Mouse (Mus musculus): Measurements from ENCODE around the gene Tssk6. TPM values are rescaled to one million over a fixed set of nuclear protein-coding genes. Genes with fewer than 3 reads are reported as not detected.
A peak's percentile ranks its signal among the peaks of the same experiment; 100 is the strongest.

The Tssk6 gene
- total RNA-seq, 1 experiment from 2014 or later, result 0.95 TPM

DNA sequence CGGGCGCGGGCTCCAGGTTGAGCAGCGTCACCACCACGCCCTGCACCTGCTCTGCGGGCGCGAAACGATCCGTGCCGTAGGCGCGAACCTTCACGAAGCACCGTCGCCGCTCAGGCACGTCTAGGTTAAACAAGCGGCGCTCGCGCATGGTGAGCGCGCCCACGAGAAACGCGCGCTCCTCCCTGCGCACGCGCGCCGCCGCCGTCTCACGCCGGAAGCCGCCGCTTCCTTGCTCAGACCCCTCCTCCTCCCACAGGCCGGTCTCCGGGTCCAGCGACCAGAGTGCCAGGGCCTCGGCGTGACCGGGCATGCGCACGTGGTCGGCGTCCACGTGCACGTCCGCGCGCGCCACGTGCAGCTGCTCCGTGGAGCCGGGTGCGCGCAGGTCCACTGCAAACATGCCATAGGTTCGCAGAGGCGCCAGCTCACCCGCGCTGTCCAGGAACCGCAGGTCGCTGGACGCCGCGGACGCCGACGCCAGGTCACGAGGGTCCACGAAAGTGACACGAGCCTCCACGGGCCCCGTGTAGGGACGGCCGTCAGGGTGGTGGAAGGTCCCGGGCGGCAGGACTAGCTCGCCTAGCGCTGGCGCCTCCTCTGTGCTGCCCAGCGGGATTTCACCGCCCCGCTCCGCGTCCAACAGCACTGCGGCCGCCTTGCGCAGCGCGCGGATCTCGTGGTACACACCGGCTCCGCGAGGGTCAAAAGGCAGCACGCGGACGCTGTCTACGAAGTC is 19.8 kb upstream of the Tssk6 start:
- ATAC-seq (replicated peaks; ENCODE audit: insufficient number of reproducible peaks, low FRiP score, low TSS enrichment, poor library complexity, severe bottlenecking), result no peak

DNA sequence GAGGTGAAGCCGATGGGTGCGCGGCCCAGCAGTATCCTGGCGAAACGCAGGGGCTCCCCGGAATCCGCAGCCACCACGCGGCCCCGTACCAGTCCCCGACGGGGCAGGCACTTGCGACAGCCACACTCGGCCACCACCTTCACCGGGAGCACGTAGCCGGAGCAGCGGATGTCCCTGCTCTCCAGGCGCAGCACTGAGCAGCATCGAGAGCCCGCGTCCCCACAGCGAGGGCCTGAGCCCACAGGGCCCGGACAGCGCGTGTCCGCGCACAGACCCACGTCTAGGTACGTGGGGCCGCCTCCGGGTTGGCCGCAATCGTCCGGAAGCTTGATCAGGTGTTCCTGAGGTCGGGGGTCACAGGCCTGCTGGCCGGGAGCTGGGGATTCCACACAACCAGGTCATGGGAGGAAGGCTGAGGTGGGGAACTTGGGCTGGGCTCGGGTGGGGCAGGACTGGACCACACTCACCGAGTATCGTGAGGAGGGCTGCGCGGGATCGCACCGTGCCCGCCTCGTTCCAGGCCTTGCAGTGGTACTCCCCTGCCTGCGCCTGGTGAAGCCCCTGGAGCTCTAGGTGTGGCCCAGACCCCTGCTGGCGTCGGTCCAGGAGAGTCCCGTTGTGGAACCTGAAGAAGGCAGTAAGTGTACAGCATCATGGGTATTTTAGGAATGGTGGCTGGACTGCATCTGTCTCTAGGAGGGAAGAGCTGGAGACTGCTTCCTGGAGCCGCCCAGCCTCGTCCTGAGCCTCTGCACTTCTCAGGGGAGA is 19.0 kb upstream of the Tssk6 start:
- no peak for ATAC-seq (replicated peaks; ENCODE audit: insufficient number of reproducible peaks, low FRiP score, low TSS enrichment, poor library complexity, severe bottlenecking)

DNA sequence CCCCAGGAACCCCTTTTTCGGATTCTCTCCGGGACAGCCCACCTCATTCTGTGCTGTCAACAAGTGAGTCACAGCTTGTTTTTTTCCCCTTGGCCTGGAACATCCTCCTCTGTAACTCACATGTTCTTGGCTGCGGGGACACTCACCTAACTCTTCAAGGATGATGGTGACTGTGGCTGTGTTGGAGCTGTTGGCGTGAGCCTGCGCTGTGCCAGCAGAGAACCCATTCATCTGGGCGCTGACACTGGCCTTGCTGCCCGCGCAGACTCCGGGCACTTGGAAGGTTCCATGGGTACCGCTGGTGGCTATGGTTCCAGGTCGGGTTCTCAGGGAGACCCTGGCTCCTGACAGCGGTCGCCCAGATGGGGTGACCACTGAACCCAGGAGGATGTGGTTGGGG is 17.8 kb upstream of the Tssk6 start:
- ATAC-seq (replicated peaks; ENCODE audit: insufficient number of reproducible peaks, low FRiP score, low TSS enrichment, poor library complexity, severe bottlenecking), result no peak

DNA sequence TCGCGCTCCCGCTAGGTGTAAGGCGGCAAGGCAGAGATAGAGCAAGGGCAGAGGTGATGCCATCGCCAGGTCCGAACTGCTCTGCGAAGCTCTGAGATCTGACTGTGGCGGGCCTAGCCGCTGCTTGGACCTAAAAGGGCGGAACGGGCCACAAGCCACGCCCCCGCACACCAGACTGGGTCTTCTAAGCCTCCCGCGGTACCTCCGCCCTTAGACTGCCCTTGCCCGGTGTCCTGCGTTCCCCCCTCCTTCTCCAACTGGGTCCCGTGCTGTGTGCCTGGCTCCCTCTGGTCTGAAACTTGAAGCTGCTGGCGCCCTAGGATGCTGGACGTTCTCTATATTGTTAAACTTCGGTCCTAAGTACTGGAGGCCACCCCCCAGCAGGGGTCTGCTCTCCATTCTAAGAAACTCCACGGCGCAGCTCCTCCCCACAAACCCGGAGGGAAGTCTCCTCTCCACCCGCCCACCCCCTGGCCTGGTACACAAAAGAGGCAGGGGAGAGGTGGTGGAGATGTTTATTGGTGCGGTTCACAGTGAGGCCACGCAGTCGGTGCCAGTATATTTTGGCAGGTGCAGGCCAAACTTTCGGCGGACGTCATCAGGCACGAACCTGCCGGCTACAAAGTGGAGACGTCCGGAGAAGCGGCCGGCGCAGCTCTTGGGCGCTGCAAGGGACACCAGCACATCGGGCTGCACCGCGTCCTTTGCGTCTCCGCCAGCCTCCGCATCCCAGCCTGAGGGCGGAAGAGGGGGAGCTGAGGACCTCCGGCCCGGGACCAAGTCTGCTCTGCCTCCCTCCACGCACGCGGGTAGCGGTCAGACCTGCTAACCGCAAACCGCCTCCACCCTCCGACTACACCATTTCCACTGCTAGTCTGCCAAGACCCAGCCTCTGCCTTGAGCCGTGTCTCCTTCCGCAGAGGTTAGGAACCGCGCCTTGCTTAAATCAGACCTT is 14.4 kb upstream of the Tssk6 start, which contains the start of gene Cilp2:
Gene Cilp2, minus strand, starts transcription at position 399 of the 955 bp plus-strand sequence.
- 0 out of 2 replicates have a peak, but pooled peaks have one; percentile 16 for ATAC-seq (replicated peaks; ENCODE audit: insufficient number of reproducible peaks, low FRiP score, low TSS enrichment, poor library complexity, severe bottlenecking)

DNA sequence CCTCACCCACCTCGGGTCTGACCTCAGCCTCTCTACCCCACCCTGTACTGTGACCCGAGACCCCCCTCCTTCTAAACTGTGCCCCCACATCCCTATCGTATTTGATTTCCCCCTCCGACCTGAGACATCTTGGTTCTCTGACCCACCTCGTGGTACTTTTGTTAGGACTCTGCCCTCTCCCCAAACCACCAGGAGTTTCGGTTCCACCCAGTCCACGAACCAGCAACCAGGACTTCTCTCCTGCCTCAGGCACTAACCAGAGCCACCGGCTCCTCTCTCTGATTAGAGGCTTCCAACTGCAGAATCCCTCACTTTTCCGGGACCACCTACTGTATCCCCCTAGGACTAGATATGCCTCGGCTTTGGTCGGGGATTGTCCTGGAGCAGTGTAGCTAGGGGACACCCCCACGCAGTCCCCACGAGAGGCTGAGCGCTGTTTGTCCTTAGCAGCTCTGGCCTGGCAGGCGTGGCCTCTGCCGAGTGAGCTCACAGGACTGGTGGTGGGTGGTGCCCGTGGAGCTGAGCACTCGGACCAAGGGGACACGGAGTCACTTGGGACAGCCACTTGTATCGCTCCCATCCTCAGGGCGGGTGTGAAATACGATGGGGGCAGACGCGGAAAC is 13.6 kb upstream of the Tssk6 start:
- ATAC-seq (replicated peaks; ENCODE audit: insufficient number of reproducible peaks, low FRiP score, low TSS enrichment, poor library complexity, severe bottlenecking), result no peak

DNA sequence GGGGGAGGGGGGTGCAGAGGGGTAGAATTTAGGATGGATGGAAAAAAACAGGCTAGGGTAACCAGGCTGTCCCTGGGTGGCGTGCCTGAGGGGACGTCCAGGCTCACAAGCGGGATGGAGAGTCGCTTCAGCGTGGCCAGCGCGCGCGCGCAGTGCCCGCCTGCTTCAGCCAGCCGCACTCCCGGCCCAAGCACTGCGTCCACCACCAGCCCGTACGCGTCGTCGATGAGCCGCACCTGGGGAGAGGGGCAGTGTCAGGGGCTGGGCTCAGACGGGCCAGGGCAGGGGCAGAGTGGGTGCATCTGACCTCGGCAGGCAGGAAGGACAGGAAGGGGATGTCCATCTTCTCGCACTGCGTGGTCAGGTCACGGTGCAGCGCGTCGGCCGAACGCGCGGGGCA is 13.1 kb upstream of the Tssk6 start:
- no peak for ATAC-seq (replicated peaks; ENCODE audit: insufficient number of reproducible peaks, low FRiP score, low TSS enrichment, poor library complexity, severe bottlenecking)

DNA sequence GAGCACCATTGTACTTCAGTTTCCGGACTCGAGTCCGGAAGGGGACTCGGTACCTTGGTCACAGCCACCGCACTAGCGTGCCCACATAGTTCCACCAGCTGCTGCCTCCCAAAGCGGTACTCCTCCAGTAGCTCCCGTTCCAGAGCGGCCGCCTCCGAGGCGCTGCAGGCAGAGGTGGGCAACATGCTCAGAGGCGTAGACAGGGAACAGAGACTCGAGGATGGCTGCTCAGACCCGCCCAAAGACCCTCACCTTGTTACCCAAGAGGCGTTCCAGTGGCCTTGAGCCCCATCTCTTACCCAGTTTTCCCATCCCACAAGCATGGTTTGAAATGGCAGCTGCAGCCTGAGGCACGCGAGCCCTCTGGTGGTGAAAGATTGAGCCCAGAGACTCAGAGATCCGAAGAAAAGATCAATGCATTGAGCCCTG is 11.2 kb upstream of the Tssk6 start:
- ATAC-seq (replicated peaks; ENCODE audit: insufficient number of reproducible peaks, low FRiP score, low TSS enrichment, poor library complexity, severe bottlenecking), result no peak

DNA sequence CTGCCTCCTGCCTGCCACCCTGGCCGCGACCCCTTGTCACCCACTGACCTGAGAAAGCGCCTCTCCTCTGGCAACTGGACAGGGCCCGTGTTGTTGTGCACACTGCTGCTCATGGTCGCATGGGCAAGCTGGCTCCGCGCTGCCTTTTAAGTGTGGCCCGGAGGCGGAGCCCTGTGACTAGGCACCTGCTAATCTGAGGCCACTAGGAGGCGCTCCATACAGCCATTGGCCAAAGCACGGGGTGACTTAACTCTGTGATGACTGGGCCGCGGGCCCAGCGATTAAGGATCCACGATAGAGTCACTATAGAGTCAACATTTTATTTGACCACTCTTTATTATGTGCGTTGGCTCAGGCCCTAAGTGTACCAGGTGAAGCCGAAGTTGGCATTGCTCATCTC is 8.1 kb upstream of the Tssk6 start:
- no peak for ATAC-seq (replicated peaks; ENCODE audit: insufficient number of reproducible peaks, low FRiP score, low TSS enrichment, poor library complexity, severe bottlenecking)

DNA sequence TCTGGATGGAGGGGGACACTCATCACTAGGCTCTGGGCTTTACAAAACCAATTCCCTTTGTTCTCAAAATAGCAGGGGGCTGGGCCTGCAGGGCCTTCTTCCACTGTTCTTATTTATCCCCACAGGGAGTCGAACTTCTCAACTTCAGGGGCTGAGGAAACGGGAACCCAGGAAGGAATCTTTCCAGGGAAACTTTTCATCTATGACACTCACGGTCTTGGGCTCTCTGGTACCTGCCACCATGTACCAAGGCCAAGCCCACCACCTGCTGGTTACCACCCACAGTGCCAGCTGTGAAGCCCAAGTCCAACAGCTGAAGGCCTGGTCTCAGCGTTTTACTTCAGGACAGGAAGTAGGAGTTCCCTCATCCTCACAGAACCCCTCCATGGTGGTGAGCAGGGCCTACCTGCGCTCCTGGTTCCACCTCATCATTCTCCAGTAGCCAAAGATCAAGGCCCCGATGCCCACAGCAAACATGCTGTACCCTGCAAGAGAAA is 7.1 kb upstream of the Tssk6 start:
- no peak for ATAC-seq (replicated peaks; ENCODE audit: insufficient number of reproducible peaks, low FRiP score, low TSS enrichment, poor library complexity, severe bottlenecking)

DNA sequence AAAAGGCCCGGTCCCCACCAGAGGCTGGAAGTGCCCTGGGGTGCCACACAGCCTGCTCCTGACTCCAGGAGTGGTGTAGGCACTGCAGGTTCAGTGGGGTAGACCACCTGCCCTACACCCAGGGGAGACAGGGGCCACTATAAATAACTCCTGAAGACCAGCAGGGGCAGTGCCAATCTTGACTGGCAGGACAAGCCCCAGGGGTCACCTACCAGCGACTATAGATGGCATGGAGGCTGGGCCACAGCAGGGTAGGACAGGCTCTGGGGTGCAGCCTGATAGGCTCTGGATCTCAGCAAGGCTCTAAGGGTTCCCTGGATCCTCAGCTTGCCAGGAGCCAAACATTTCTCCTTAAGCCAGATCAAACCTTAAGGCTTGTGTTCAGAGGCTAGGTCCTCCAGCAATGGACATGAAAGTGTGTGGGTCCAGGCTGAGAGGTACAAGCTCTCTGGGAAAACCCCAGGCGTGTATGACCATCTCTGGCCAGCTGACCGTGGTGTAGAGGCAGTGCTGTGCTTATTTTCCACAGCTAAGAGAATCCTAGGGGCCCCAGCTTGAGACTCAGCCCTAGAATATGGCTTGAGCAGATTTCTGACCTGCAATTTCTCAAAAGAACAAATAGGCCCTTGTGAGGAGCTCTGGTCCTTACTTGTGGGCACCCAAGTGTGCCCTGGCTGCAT is 6.1 kb upstream of the Tssk6 start:
- ATAC-seq (replicated peaks; ENCODE audit: insufficient number of reproducible peaks, low FRiP score, low TSS enrichment, poor library complexity, severe bottlenecking), result no peak

DNA sequence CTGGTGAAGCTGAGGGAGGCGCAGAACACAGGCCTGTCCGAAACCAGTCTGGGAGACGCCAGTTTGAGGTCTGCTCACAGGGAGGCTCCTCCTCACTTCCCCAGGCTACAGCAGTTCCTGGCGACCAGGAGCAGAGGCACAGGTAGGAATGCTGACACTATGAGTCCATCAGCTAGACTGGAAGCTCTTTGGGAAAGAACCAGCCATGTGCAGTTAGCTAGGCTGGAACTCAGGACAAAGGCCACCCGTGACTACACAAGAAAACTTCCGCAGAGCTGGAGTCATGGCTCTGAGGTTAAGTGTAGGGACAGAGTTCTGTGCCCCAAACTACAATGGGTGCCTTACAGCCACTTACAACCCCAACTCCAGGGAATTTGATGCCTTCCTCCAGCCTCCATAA is 4.1 kb upstream of the Tssk6 start:
- no peak for ATAC-seq (replicated peaks; ENCODE audit: insufficient number of reproducible peaks, low FRiP score, low TSS enrichment, poor library complexity, severe bottlenecking)

DNA sequence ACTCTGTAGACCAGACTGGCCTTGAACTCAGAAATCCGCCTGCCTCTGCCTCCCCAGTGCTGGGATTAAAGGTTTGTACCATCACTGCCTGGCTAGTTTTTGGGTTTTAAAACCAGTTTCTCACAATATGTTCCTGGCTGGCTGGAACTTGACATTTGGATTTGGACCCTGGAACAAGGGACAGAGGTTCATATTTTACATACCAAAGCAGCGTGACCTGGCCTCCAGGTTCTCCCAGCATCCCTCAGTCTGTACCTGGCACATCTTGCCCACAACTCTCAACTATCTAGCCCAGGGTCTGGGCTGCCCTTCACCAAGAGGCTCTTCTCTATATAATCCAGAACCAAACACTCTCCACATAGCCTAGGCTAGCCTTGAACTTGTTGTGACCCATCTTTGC is 2.1 kb upstream of the Tssk6 start:
- no peak for ATAC-seq (replicated peaks; ENCODE audit: insufficient number of reproducible peaks, low FRiP score, low TSS enrichment, poor library complexity, severe bottlenecking)

DNA sequence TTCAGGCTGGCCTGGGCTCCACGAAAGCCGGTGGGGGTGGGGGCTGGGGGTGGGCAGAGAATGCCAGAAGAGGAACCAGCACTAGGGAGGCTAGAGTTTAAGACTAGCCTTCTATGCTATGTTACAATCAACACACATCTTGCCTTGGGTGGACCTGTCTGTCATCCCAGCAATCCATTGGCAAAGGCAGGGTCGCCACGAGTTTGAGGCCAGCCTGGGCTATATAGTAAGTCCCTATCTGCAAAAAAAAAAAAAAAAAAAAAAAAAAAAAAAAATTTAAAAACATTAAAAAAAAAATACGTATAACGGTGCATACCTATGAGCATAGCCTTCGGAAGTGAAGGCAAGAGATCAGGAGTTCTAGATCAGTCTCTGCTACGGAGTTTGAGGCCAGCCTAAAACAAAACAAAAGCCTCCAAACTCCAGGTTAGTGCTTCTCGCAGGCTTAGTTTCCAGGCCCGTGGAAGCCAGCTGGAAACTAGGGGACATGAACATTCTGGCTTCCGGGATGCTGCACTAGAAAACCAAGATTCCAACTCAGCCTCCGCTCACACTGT is 1.0 kb upstream of the Tssk6 start:
- no peak for ATAC-seq (replicated peaks; ENCODE audit: insufficient number of reproducible peaks, low FRiP score, low TSS enrichment, poor library complexity, severe bottlenecking)

DNA sequence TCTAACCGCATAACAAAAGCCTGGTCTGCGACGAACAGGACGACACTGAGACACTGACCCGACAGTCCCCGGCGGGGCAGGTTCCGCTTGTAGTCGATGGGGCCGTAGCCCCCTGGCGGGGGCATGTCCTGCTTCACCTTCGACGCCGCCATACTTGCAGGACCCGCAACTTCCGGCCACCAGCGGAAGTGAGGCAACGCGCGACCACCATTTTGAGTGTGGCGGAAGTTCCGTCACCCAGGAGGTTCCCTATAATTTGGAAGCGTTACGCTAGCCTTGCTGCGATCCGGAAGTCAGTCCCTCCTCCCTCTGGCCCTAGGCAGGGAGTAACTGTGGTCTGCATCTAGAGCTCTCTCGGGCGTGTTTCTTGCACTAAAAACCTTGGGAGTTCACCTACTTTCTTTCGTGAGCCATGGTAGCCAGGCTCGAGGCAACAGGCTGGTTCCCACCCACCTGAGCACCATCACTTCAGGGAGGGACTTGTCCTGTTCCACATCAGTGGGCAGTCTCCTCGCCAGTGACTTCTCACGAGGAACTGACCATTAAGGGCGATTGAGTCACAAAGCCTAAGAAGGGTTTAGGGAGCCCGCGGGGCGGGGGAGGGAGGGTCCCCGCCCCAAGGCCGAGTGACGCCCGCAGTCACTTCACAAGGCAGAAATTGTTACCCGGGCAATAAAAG is 361 bp upstream of the Tssk6 start:
- ATAC-seq (replicated peaks; ENCODE audit: insufficient number of reproducible peaks, low FRiP score, low TSS enrichment, poor library complexity, severe bottlenecking), result peak; percentile 79

DNA sequence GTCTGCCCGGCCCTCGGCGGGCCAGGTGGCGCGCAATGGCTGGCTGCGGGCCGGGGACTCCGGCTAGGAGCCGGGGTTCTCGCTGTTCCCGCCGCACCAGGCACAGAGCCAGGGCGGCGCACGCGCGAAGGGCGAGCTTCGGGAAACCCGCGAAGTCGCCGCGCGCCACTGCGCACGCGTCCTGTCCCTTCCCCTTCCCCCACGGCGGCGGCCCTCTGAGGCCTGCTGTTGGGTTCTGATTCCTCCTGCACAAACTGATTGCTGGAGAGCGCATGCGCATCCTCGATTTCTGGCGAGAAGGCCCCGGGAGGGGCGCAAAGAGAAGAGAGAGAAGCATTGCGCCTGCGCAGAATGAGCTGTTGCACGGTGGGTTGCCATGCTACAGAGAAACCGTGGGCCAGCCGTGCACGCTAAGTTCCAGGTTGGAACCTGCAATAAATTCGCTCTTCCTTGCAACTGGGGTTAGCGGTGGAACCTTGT is 1.1 kb downstream of the Tssk6 start:
- peak; percentile 71 for ATAC-seq (replicated peaks; ENCODE audit: insufficient number of reproducible peaks, low FRiP score, low TSS enrichment, poor library complexity, severe bottlenecking)

DNA sequence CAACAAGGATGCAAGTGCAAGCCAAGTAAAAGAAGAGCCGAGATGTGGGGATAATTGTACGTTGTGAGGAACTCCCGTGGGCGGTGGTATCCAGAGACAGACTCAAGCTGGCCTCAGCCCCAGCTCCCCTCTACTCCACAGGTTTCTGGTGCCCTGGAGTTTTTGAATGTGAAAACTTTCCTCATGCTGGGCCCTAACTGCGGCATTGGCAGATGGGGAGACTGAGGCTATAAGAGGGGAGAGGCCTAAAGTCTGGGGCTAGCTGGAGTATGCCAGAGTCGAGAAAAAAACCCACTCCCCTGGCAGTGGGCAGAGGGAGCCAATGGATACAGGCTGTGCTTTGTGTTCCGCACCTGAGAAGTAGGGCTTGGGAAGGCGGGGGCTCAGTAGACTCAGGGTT is 2.1 kb downstream of the Tssk6 start:
- ATAC-seq (replicated peaks; ENCODE audit: insufficient number of reproducible peaks, low FRiP score, low TSS enrichment, poor library complexity, severe bottlenecking), result no peak

DNA sequence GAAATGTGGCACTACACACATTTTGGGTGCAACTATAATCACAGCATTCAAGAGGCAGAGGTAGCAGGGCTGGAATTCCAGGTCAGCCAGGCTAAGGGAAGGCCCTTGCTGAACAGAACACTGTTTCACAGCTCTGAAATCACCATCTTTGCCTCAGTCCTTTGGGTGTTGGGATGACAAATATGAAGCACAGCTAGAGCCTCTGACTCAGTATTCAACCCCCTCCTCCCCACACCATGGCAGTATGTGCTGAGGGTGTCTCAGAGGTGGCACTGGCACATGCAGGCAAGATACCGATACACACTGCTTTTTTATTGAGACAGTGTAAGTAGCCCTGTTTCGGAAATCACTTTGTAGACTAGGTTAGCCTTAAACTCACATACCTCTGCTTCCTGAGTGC is 4.3 kb downstream of the Tssk6 start:
- ATAC-seq (replicated peaks; ENCODE audit: insufficient number of reproducible peaks, low FRiP score, low TSS enrichment, poor library complexity, severe bottlenecking), result no peak

Measured in monocyte, adult 5-6 weeks (primary cell).